Mouse (Mus musculus) cerebellum, postnatal 25 days (tissue): ENCODE results near the gene Map1s.

Source experiments
- DNase-seq, 2 experiments: peaks; one replicate each; pipeline ENCODE4 v3.0.0; 2021; ENCODE audit warnings: mixed read lengths in 2 of 2

The Map1s gene

GRCm38 (mm10) chr8:70905831-70906736 is at the start of gene Map1s:
Gene Map1s (plus strand): TSS chr8:70905932.
- DNase-seq = peak; percentile 84 to 92

- DNase-seq = no peak
Observed at GRCm38 (mm10) chr8:70856028-70856427, 49.7 kb upstream of the Map1s start.

GRCm38 (mm10) chr8:70856541-70857197 is 49.1 kb upstream of the Map1s start:
- DNase-seq = peak; percentile 86 to 91

- no peak for DNase-seq
Observed at GRCm38 (mm10) chr8:70857516-70857915, 48.2 kb upstream of the Map1s start.

GRCm38 (mm10) chr8:70862824-70863641 is 42.7 kb upstream of the Map1s start, which contains the start of gene Kcnn1:
Gene Kcnn1 (minus strand): TSS chr8:70863258.
- no peak for DNase-seq

GRCm38 (mm10) chr8:70863956-70864711 is 41.6 kb upstream of the Map1s start:
- peak; percentile 48 to 63 for DNase-seq

- DNase-seq = peak; percentile 59 to 63
Observed at GRCm38 (mm10) chr8:70864712-70865221, 41.0 kb upstream of the Map1s start.

- peak; percentile 99 for DNase-seq
Observed at GRCm38 (mm10) chr8:70865350-70866000, 40.3 kb upstream of the Map1s start.

- DNase-seq = no peak
Observed at GRCm38 (mm10) chr8:70866001-70866520, 39.7 kb upstream of the Map1s start.

- DNase-seq = no peak
Observed at GRCm38 (mm10) chr8:70866566-70866965, 39.2 kb upstream of the Map1s start.

- DNase-seq = peak in 1 of 2 experiments; percentile 41
Observed at GRCm38 (mm10) chr8:70868559-70869198, 37.1 kb upstream of the Map1s start.

- DNase-seq = no peak
Observed at GRCm38 (mm10) chr8:70869199-70869571, 36.5 kb upstream of the Map1s start.

- peak; percentile 78 to 84 for DNase-seq
Observed at GRCm38 (mm10) chr8:70869601-70870041, 36.1 kb upstream of the Map1s start.

GRCm38 (mm10) chr8:70871195-70871807 is 34.4 kb upstream of the Map1s start:
- DNase-seq = no peak

- DNase-seq = no peak
Observed at GRCm38 (mm10) chr8:70872643-70873363, 32.9 kb upstream of the Map1s start.

GRCm38 (mm10) chr8:70873364-70873985 is 32.3 kb upstream of the Map1s start, which contains the start of gene Ccdc124:
Gene Ccdc124 (minus strand): TSS chr8:70873935.
- DNase-seq = peak; percentile 96 to 97

- DNase-seq = no peak
Observed at GRCm38 (mm10) chr8:70874441-70874840, 31.3 kb upstream of the Map1s start.

GRCm38 (mm10) chr8:70876382-70876781 is 29.4 kb upstream of the Map1s start:
- no peak for DNase-seq

GRCm38 (mm10) chr8:70878178-70878577 is 27.6 kb upstream of the Map1s start:
- no peak for DNase-seq
